Mouse (Mus musculus): ENCODE measurements at regions not wholly inside any gene's neighbourhood (a gene's known extent, or its start where the extent isn't known, plus 50 kb on each side); places are given as distances from the start of the nearest gene placed in this dataset.

DNA sequence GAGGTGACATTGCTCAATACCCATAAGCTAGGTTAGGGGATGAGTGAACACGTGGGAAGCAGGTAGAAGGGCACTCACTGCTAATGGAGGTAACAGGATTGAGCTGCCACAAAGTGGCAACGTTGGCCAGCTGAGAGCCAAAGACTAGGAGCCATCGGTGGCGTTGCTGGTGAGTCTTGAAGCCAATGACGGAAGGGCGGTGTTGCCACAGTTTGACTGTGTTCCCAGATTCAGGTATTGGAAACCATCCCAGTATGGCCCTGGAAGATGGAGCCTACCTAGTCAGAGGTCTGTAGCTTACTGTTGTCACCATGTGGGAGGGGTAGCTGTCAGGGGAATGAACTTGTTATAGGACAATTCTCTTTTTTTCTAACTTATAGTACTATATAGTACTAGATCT, 158.4 kb downstream of the Ly86 start:
- DNase-seq (ENCODE audit: extremely low spot score), result no peak

DNA sequence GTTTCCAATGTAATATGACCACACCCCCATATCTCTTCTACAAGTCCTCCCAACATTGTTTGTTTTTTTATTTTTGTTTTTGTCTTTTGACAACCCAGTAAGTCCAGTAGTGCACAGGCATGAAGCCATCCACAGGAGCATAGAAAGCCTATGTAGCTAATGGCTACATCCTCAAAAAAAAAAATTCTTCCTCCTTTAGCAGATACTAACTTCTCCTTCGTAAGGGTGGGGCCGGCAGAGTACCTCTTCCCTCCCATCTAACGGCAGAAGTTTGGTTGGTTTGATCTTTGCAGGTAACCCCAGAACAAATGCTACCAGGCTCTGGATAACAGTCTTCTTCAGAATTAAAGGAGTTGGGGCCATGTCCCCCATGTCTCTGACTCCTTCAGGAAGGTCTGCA, 158.9 kb downstream of the Ly86 start:
- DNase-seq (ENCODE audit: extremely low spot score), result no peak

DNA sequence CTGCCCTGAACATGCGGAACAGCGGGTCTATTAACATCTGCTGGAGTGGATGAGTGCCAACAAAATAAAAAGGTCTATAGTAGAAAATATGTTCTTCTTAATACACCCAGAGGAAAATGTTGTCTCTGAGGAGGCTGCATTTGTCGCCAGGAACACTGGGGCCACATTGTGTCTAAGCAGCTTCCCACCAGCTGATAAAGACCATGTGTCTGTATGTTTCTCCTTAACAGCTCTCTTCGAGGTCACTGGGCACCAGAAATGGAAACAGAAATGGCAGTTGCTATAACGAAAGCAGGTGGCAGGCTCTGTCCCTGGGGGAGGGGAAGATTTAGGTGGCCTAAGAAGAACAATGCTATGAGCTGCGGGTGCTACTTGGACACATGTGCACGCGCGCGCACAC, 159.4 kb downstream of the Ly86 start:
- DNase-seq (ENCODE audit: extremely low spot score), result no peak

DNA sequence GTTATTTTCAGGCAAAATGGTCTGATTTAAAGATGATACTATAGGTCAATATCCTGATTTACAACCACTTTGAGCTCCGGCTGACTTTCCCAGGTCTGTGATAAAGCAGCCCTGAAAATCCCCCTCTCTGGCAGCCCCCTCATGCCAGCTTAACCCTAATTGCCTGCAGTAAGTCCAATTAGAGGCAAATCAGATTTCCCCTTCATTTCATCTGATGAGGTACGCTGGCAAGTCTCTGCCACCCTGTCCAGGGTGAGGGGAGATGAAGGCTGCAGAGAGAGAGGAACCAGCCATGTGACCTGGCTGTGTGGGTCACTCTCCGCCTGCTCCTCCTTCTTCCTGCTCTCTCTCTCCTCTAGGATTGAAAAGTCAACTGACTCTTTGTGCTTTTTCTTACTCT, 160.6 kb downstream of the Ly86 start:
- DNase-seq (ENCODE audit: extremely low spot score), result no peak

DNA sequence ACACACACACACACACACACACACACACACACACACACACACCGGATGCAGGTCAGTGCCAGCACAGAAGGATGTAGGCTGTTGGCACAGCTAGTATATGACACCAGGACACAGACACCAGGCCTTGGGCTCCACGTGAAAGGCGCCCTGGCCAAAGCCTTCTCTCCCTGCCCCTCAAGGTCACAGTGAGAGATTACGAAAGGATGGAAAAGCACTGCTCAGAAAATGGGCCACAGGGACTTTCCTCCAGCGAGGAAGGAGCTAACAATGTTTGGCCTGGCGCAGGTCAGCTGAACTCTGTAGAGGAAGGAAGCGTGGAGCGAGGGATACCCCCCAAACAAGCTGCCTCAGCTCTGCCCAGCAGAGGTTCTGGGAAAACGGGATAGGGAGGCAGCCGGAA, 161.0 kb downstream of the Ly86 start:
- DNase-seq (ENCODE audit: extremely low spot score), result no peak

DNA sequence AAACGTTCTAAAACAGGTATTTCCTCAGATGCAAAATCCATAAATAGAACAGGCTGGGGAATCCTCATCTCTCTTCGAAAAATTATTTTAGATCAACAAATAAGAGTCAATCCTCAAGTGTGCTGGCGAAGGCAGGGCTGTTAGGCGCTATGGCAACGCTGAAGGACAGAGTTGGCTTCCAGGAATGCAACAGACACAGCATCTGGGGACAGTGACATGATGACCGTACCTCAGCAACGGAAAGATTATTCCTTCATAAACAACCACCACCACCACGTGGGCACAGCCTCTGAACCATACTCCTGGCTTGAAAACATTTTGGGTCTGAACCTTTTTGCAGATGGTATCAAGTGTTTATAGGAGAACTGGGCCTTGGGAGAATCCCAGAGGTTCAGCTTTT, 161.7 kb downstream of the Ly86 start:
- DNase-seq (ENCODE audit: extremely low spot score), result no peak

DNA sequence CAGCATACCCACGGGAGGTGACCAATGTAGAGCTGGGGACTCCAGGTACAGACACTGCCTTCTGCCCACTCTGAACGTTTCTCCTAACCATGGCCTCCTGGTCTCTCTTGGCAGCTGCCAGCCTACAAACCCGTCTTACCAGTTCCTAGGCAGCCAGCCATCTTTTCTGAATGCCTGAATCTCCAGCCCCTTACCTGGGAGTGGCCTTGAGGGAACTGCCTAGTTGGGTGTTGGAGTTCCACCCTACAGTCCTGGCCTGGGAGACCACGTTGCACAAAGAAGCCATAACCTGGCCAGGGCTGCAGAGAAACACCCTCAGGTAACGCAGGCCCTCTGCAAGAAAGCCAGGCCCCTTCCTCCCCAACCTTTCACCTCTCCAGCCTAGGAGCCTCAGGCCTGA, 162.1 kb downstream of the Ly86 start:
- no peak for DNase-seq (ENCODE audit: extremely low spot score)

DNA sequence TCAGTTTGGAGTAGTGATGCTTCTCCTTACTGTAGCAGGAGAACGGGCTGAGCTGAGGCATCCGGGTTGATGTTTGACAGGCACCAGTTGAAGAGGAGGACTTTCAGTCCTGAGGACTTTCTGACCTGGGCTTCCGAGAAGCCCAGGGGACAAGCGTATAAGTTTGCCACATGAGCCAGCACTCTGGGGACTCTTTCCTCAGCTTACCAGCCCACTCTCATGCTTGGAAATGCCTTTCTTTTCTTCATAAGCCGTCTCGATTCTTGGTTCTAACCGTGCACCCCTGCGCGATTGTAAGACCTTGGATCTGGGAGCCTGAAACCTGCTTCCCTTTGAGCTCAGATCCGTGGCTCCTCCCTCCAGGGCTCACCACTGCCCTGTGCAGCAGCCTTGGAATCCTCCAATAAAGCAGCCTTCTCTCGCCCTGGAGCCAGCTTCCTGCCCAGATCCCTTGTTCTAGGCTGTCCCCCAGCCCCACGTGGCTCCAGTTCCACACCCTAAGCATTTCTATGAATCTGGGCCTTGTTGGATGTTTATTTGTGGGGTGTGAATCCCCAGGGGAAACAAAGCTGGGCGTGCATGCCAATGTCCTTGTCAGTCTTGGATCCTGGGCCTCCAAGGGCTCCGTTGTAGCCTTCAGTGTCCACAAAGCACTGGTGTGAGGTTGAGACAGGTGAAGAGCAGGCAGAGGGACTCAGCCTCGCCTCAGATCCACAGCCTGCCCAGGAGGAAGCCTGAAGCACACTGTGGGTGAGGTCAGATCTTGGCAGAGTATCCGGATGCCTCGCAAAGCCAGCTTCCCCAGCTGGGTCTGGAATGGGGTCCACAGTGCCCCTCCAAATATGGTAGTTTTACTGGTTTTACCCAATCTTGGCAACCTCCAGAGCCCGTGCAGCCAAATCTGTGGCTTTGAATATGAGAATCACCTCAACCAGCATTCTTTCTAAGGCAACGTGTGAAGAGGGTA, 163.7 kb downstream of the Ly86 start:
- DNase-seq (ENCODE audit: extremely low spot score), result no peak

DNA sequence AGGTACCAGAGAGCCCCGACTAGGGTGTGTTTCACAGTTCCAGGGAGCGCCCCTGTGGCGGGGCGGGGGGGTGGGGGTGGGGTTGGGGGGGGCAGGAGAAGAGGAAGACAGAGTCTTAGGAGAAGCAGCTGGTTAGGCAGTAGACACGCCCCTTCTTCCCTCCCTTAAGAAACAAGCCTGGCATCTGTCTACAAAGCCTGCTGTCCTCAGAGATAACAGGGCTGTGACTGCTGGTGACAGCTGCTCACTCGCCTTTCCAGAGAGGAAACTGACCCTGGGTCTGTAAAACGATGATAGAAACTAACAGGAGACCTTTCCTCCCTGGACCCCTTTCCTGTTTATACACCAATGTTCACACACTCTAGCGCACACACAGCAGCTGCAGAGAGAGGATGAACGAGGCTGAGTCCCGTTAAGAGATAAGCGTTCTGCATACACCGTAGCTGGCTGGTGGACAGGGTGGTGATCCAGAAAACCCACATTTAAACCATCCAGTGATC, 164.4 kb downstream of the Ly86 start:
- DNase-seq (ENCODE audit: extremely low spot score), result peak; percentile 49

DNA sequence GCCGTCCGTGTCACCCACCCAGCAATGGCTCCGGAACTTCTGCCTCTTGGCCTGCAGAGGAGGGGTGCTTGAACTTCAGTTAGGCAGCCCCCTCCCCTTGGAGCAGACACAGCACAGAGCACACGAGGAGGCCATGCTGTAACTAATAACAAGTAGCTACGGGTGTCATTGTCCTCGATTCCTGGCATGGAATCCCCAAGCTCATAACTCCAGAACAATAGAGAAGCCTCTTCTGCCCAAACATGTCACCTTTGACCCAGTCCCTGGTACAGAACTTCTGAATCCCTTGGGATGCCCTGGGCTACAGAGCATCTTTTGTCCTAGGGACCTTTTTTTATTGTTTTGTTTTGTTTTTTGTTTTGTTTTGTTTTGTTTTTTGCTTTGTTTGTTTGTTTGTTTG, 165.5 kb downstream of the Ly86 start:
- DNase-seq (ENCODE audit: extremely low spot score), result no peak

DNA sequence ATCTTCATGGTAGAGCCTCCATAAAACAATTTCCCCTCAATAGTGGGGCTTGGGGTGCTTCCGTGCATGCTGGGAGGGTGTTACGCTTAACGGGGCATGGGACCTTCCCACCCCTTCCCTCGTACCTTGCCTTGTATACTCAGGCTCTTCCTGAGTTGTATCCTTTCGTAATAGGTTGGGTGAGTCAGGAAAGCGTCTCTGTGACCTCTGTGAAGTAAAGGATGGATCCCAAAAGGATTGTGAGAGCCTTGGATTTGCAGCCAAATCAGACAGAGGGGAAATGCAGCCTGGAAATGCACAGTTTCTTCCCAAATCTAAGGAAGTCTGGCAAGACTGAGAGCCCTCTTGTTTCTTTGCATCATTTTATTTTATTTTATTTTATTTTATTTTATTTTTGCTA, 166.0 kb downstream of the Ly86 start:
- DNase-seq (ENCODE audit: extremely low spot score), result no peak

DNA sequence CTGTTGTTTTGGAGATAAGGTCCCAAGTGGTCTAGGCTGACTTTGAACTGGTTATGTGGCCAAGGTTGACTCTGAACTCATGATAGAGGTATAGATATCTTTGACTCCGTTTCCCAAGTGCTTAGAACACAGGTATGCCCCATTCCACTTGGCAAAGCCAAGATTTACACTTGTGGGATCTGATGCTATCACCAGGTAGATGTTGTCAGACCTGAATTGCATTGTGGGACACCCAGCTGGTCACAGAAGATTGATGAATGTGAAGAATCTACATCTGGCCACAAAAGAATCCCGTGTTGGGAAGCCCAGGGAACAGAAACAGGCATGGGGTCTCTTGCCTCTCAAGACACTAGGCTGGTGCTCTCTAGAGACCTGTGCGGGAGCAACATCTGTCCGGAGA, 166.4 kb downstream of the Ly86 start:
- no peak for DNase-seq (ENCODE audit: extremely low spot score)

DNA sequence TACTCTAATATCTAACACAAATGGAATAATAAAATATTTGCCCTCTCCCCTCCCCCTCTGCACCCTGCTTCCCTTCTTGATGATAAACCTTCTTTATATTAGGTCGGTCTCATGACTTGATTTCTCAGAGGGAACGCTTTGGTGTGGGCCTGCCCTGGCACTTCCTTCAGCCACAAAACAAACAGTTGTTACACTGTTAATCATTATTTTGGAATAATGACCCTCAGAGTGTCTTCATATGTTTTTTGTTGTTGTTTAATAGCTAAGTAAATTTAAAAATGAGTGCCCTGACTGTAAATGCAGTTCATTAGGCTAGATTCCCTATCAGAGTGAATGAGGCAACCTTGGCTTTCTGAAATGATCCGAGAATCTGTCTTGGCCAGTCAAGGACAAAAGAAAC, 167.8 kb downstream of the Ly86 start:
- no peak for DNase-seq (ENCODE audit: extremely low spot score)

DNA sequence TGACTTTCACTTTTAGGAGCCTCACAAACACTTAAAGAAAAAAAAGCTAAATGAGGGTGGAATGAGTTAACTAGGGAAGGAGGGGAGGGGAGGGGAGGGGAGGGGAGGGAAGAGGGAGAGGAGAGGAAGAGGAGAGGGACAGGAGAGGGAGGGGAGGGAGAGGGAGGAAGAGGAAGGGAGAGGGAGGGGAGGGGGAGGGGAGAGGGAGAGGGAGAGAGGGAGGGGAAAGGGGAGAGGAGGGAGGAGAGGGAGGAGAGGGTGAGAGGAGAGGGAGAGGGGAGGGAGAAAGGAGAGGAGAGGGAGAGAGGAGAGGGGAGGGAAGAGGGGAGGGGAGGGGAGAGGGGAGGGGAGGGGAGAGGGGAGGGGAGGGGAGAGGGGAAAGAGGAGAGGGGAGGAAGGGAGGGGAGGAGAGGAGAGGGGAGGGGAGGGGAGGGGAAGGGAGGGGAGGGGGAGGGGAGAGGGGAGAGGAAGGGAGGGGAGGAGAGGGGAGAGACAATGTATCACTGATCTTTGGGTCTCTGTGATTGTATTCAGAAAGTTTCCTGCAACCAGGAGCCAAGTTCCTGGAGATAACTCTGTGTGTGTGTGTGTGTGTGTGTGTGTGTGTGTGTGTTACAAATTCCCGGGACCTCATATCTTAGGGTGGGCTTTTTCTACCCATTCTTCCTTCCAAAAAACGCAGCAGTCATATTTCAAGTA, 168.3 kb downstream of the Ly86 start:
- no peak for DNase-seq (ENCODE audit: extremely low spot score)

DNA sequence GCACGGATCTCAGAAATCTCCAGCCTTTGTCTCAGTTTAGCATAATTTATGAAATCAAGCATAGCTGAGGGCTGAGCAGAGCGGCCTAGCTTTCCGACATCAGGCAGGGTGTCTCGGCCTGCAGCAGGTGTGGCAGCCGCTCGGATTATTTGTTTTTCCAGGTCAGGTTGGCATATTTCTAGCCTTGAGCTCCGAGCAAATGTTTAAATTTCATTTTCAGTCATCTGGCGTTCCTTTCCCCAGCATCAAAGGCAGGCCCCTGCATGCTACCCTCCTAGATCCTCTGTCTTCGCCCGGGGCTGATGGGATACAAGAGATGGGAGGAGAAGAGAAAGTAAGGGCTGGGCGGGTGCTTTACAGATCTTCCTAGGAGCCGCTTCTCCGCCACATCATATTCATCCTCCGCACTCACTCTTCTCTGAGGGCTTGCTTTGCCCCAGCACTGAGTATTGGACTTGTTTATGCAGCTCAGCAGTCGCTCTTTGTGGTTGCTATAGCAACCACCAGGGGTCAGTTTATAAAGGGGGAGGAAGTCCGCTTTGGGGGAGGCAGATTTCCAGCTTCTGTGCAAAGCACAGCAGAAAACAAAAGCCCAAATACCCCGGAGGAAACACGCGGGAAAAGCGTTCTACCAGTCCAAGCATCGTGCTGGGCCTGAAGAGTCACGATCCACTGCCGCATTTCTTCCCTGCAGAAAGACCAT, 169.0 kb downstream of the Ly86 start:
- peak; percentile 82 for DNase-seq (ENCODE audit: extremely low spot score)

DNA sequence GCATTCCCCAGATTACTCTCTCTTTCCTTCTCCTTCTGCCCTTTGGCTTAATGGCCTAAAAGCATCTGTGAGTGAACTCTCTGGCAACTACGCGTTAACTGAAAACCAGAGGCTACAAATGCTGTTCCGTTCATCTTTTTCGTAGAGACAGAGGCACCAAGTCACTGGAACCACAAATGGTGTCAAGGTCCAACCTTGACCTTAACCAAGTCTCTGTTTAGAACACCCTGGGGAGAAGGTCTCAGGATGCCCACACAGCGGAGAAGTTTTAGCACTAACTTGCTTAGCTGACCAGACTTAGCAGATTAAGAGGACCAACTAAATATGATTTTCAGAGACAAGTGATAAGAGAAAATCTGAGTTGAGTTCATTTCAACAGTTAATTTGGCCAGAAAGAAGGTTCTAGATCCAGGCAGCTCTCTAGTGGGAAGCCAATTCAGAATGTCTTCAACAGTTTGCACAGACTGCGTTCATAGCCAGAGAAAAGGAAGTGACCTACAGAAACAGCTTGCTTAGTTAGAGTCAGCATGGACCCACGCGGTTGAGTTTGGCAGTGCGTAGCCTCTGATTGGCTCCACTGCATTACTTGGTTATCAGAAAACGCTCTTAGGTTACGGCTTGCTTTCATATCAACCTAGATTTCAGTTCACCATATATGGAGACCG, 169.8 kb downstream of the Ly86 start:
- no peak for DNase-seq (ENCODE audit: extremely low spot score)

DNA sequence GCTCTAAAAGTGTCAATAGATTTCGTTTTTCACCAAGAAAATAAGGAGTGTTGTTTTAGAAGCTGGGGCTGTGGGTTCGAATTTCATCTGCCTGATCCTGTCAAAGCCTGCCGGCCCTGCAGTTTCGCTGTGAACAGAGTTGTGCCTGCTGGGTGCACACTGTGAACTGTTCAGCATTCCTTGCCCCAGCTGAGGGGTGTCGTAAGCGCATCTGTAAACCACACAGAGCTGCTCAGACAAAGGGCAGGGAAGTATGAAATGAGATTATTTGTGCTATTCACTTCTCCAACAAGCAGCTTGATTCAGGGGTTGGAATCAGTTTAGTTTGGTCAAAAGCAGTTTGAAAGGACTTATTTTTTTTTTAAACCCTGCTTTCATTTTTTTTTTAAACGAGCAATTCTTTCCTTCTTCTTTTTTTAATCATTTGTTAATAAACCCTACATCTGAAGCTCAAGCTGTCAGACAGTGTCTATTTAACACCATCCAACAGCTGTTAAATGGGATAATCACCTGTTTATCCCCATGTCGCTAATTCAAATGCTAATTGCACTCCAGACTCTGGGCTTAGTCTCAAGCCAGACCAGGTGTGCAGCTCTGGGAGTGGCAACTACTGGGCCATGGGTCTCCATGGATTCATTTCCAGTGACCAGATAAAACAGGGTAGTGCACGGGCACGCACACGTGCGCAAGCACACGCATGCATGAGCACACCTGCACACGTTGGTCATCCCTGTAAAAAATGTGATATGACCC, 172.2 kb downstream of the Ly86 start:
- DNase-seq (ENCODE audit: extremely low spot score), result no peak

DNA sequence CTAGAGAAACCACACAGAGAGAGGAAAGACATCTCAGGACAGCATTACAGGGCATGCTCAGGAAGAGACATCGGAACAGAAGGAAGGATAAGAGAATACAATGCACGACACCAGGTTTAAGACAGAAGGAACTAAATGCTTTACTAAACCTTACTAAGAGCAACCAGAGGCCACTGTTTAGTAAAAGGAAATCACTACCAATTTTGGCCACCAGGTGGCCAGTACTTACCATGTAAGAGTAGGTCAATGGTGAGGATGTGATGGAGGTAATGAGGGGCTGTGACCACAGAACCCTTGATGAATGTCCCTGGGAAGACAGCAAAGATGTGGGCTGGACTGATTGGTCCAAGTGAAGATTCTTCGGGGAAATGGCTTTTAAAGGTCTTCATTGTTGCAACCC, 174.9 kb downstream of the Ly86 start:
- DNase-seq (ENCODE audit: extremely low spot score), result no peak

DNA sequence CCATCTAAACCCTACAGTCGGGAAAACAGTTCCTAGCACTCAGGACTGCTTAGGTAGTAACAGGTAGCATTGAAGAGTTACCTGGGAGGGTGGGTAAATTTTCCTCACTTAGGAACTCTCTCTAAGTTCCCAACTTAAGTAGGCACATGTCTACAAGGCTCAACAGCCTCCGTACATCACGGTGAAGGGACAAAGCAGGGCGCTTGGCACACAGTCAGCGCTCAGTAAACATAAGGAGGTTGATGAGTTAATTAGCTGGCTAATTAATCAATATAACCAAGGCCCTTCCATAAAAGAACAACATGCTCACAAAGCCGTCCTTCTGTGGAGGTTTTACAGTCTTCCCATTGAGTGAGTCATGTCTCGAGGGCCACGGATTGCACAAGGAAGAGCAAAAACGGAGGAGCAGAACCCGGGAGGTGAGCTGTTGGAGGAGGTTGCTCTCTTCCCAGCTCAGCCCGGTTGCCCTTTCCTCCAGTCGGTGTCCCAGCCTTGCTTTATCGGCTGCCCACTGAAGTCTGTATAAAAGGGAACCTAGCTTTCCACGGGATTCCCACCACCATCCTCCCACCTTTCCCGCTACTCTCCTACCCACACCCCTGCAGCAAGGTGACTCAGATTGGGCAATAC, 180.2 kb downstream of the Ly86 start:
- no peak for DNase-seq (ENCODE audit: extremely low spot score)

DNA sequence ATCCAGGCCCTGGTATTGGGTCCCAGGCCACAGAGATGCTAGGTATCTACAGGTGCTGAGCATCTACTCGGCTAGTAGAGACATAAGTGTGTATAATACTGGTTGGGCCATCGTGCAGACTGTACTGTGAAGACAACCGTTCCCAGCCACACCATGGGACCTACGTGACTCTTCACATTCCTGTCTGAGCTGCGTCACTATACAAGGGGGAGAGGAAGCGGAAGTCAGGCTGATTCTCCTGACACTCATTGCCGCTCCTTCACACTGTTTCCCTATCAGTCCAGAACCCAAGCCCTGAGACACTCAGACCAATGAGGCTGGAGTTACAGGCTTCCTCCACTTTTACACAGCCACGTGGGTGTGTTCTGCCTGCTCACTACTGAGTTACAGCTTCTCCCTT, 181.1 kb downstream of the Ly86 start:
- DNase-seq (ENCODE audit: extremely low spot score), result no peak

DNA sequence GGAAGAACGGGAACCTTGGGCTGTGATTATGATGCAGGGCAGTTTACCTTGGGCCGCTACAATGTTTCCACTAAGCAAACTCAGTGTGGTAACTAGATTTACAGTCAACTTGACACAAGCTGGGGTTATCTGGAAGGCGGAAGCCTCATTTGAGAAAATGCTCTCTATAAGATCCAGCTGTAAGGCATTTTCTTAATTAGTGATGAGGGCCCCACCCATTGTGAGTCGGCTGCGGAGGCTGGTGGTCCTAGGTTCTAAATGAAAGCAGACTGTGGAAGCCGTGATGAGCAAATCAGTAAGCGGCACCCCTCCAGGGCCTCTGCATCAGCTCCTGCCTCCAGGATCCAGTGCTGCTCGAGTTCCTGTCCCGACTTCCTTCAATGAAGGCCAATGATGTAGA, 183.4 kb downstream of the Ly86 start:
- no peak for DNase-seq (ENCODE audit: extremely low spot score)

Data from embryo, embryonic 9.5 days (tissue).